Mouse (Mus musculus): ENCODE results near the gene Commd1. TPM values are rescaled to one million over a fixed set of nuclear protein-coding genes. Genes with fewer than 3 reads are reported as not detected.

The Commd1 gene
- total and polyA plus RNA-seq, 3 experiments: 102 to 113 TPM; not detected in 1

GRCm38 (mm10) chr11:22846960-22847731, 135.0 kb downstream of the Commd1 start (continued):
- TF ChIP-seq MXI1 (IDR thresholded peaks at IDR 0.05; ENCODE audit: low read depth, low read length) (peak; percentile 83; the same call in 1 of the 2 replicates), MAFK (IDR thresholded peaks at IDR 0.05; ENCODE audit: borderline replicate concordance, low read depth, low read length) (no peak; the same call in 1 of the 2 replicates), SIN3A (IDR thresholded peaks at IDR 0.05; ENCODE audit: low read length) (peak; percentile 90), POLR2A (IDR thresholded peaks at IDR 0.05; ENCODE audit: control insufficient read depth in 1 of 2, insufficient read depth in 1 of 2, low read depth in 1 of 2, low read length in 2 of 2, poor library complexity in 1 of 2) (no peak), ZC3H11A (IDR thresholded peaks at IDR 0.05; ENCODE audit: low read depth, low read length) (no peak), SMC3 (IDR thresholded peaks at IDR 0.05; ENCODE audit: low read depth, low read length) (no peak), BHLHE40 (IDR thresholded peaks at IDR 0.05; ENCODE audit: borderline replicate concordance, low read depth, low read length) (peak; percentile 99), EP300 (IDR thresholded peaks at IDR 0.05; ENCODE audit: low read depth in 1 of 2, low read length in 2 of 2) (peak; percentile 91 to 96), ETS1 (IDR thresholded peaks at IDR 0.05; ENCODE audit: low read depth, low read length) (peak; percentile 95)

Other genes starting within 250 kb of the Commd1 start
- 36.7 and 36.8 TPM in 2 replicates for gene B3gnt2, start 121.4 kb downstream of the Commd1 start, total RNA-seq (2012; rRNA removed)
- 10 to 100 TPM in 1 of 2 experiments, not detected in 1; 66.4 TPM for gene B3gnt2, start 121.4 kb downstream of the Commd1 start, polyA plus RNA-seq (2012; ENCODE audit: insufficient read depth in 1 of 2, insufficient read length in 2 of 2, low read depth in 1 of 2, low replicate concordance in 2 of 2, missing spikeins in 1 of 2)
- 10.4 and 11.3 TPM in 2 replicates for gene Zrsr1, start 10.4 kb downstream of the Commd1 start, total RNA-seq (2012; rRNA removed)
- 10 to 100 TPM in 1 of 2 experiments, not detected in 1; 15.8 TPM for gene Zrsr1, start 10.4 kb downstream of the Commd1 start, polyA plus RNA-seq (2012; ENCODE audit: insufficient read depth in 1 of 2, insufficient read length in 2 of 2, low read depth in 1 of 2, low replicate concordance in 2 of 2, missing spikeins in 1 of 2)
- 11.8 and 15.0 TPM in 2 replicates for gene Gm28048, start 292 bp downstream of the Commd1 start, total RNA-seq (2012; rRNA removed)
- 1 to 10 TPM in 1 of 2 experiments, not detected in 1; 8.6 TPM for gene Gm28048, start 292 bp downstream of the Commd1 start, polyA plus RNA-seq (2012; ENCODE audit: insufficient read depth in 1 of 2, insufficient read length in 2 of 2, low read depth in 1 of 2, low replicate concordance in 2 of 2, missing spikeins in 1 of 2)
- gene Cct4, start 8.1 kb upstream of the Commd1 start, total RNA-seq (2012; rRNA removed): 552 and 588 TPM in 2 replicates
- gene Cct4, start 8.1 kb upstream of the Commd1 start, polyA plus RNA-seq (2012; ENCODE audit: insufficient read depth in 1 of 2, insufficient read length in 2 of 2, low read depth in 1 of 2, low replicate concordance in 2 of 2, missing spikeins in 1 of 2): 100 to 1,000 TPM; 387 to 567 TPM
- 0.27 and 0.65 TPM in 2 replicates for gene Fam161a, start 25.1 kb upstream of the Commd1 start, total RNA-seq (2012; rRNA removed)
- gene Fam161a, start 25.1 kb upstream of the Commd1 start, polyA plus RNA-seq (2012; ENCODE audit: insufficient read depth in 1 of 2, insufficient read length in 2 of 2, low read depth in 1 of 2, low replicate concordance in 2 of 2, missing spikeins in 1 of 2): 1 to 10 TPM in 1 of 2 experiments, not detected in 1; 1.0 TPM